Mouse (Mus musculus) layer of hippocampus, adult 18-20 months (tissue): ENCODE measurements around the gene Nol4l. TPM values are rescaled to one million over a fixed set of nuclear protein-coding genes. Genes with fewer than 3 reads are reported as not detected.

Source experiments
- total RNA-seq, 2 experiments: library from RNA; stranded (reverse); gene quantifications; 2 replicates each; pipeline ENCODE4 v1.2.3; 2021

The Nol4l gene
- total RNA-seq, 2 experiments from 2014 or later: 46.5 to 48.1 TPM

Other genes starting within 250 kb of the Nol4l start
- gene Kif3b, start 238.6 kb downstream of the Nol4l start, total RNA-seq: 10 to 100 TPM; 54.2 to 54.8 TPM
- gene Asxl1, start 184.1 kb downstream of the Nol4l start, total RNA-seq: 10 to 100 TPM; 30.3 to 31.7 TPM
- not detected for gene 4930404H24Rik, start 37.2 kb downstream of the Nol4l start, total RNA-seq
- gene Commd7, start 102.8 kb upstream of the Nol4l start, total RNA-seq: 10 to 100 TPM; 30.6 to 31.5 TPM
- 1 to 10 TPM in 1 of 2 experiments, under 1 TPM in 1; 0.87 to 1.5 TPM for gene Dnmt3b, start 119.5 kb upstream of the Nol4l start, total RNA-seq
- gene Dnmt3c, start 166.7 kb upstream of the Nol4l start, total RNA-seq: under 1 TPM in 1 of 2 experiments, not detected in 1; 0.15 TPM
- gene Mapre1, start 211.3 kb upstream of the Nol4l start, total RNA-seq: 10 to 100 TPM; 63.1 to 78.1 TPM
- gene Efcab8, start 250.0 kb upstream of the Nol4l start, total RNA-seq: under 1 TPM in 1 of 2 experiments, not detected in 1; 0.28 TPM